ENCODE assay signal across 18 mouse cellular contexts in genomic region chr8:24725630-24726029, GRCm38 (mm10). TPM values are rescaled to one million over a fixed set of nuclear protein-coding genes. Genes with fewer than 3 reads are reported as not detected.
A peak's percentile ranks its signal among the peaks of the same experiment; 100 is the strongest.
DNase-seq lines count a peak whose midpoint lies in the region; ATAC-seq lines count a peak whose summit lies in the region.
"Had no signal": no experiment of that assay in that cellular context is flagged by ENCODE, and none has a peak within 500 bp of the region (broad histone marks: within the 10 kb centered on the region; RNA-seq: fewer than 3 reads in every experiment).

Gene Adam3, minus strand, starts transcription at chr8:24725852.

- no peaks in the 10 kb centered on the region for H3K27me3 ChIP-seq in limb, embryonic 13.5 days
- H3K27me3 ChIP-seq in limb, embryonic 10.5 days (ENCODE audit: low read depth, poor library complexity, severe bottlenecking) = no peaks in the 10 kb centered on the region
- H3K27me3 ChIP-seq in kidney, embryonic 16.5 days (ENCODE audit: insufficient read depth, low read length) = no peaks in the 10 kb centered on the region

- H3K36me3 ChIP-seq in limb, embryonic 13.5 days = no peaks in the 10 kb centered on the region
- H3K36me3 ChIP-seq in limb, embryonic 10.5 days = no peaks in the 10 kb centered on the region
- no peaks in the 10 kb centered on the region for H3K36me3 ChIP-seq in kidney, embryonic 16.5 days (ENCODE audit: insufficient read depth, low read length)
- H3K36me3 ChIP-seq: G1E; hindbrain, embryonic 10.5 days had no signal

- peaks cover 8% of the 10 kb centered on the region for H3K4me1 ChIP-seq in limb, embryonic 13.5 days
- peaks cover 11% of the 10 kb centered on the region; the same call in 1 of the 2 replicates for H3K4me1 ChIP-seq in limb, embryonic 10.5 days
- H3K4me1 ChIP-seq in kidney, embryonic 16.5 days (ENCODE audit: insufficient read depth, low read length) = peaks cover 5% of the 10 kb centered on the region; the same call in 1 of the 2 replicates

- no peak within 1 kb of the TSS for H3K27ac ChIP-seq in limb, embryonic 13.5 days
- no peak within 1 kb of the TSS for H3K27ac ChIP-seq in limb, embryonic 10.5 days
- H3K27ac ChIP-seq in kidney, embryonic 16.5 days (ENCODE audit: low read length) = no peak within 1 kb of the TSS
- H3K27ac ChIP-seq: hindbrain, embryonic 10.5 days; layer of hippocampus, adult 2 months; macrophage; stomach, postnatal 0 days had no signal

- DNase-seq in cerebellum, adult 18-20 months = no peak
- DNase-seq in limb, embryonic 10.5 days (ENCODE audit: low spot score) = no peak
- peak; percentile 11 to 34 for DNase-seq in lung, postnatal 4 days
- no peak for DNase-seq in frontal cortex, postnatal 14 days (ENCODE audit: low spot score in 2 of 2)
- DNase-seq: gastrocnemius, postnatal 36 days; kidney, adult 11 months had no signal

- H3K9ac ChIP-seq in limb, embryonic 13.5 days = no peak within 1 kb of the TSS
- H3K9ac ChIP-seq in kidney, embryonic 16.5 days (replicated peaks; ENCODE audit: low read length) = no peak within 1 kb of the TSS

- 46% methylated on average over 11 of the region's 11 CpGs for whole genome bisulfite sequencing in limb, embryonic 13.5 days
- WGBS in limb, embryonic 10.5 days = 62% methylated on average over 11 of the region's 11 CpGs
- WGBS in kidney, embryonic 16.5 days = 53% methylated on average over 11 of the region's 11 CpGs

- ATAC-seq in cerebellum, adult (ENCODE audit: insufficient number of reproducible peaks, low FRiP score, low TSS enrichment) = 0 out of 2 replicates have a peak, but pooled peaks have one; percentile 26
- ATAC-seq in limb, embryonic 13.5 days (ENCODE audit: low FRiP score, low read depth) = no peak
- peak; percentile 99 for ATAC-seq in granulocyte monocyte progenitor cell, adult 5-6 weeks (replicated peaks; ENCODE audit: poor library complexity, severe bottlenecking)
- ATAC-seq in kidney, embryonic 16.5 days (ENCODE audit: low FRiP score, low TSS enrichment) = no peak
- ATAC-seq: forebrain, embryonic 14.5 days had no signal

- peak within 1 kb of the TSS; percentile 25; the same call in 1 of the 2 replicates for H3K4me2 ChIP-seq in limb, embryonic 13.5 days (replicated peaks)
- H3K4me2 ChIP-seq in kidney, embryonic 16.5 days (replicated peaks; ENCODE audit: low read depth, low read length) = no peak within 1 kb of the TSS

- H3K4me3 ChIP-seq in limb, embryonic 13.5 days = no peak within 1 kb of the TSS
- no peak within 1 kb of the TSS for H3K4me3 ChIP-seq in limb, embryonic 10.5 days
- no peak within 1 kb of the TSS for H3K4me3 ChIP-seq in kidney, embryonic 16.5 days (ENCODE audit: low read length)
- H3K4me3 ChIP-seq: hindbrain, embryonic 10.5 days; layer of hippocampus, adult 2 months had no signal

- no peaks in the 10 kb centered on the region for H3K9me3 ChIP-seq in limb, embryonic 13.5 days
- H3K9me3 ChIP-seq in limb, embryonic 10.5 days (replicated peaks) = no peaks in the 10 kb centered on the region
- no peaks in the 10 kb centered on the region for H3K9me3 ChIP-seq in kidney, embryonic 16.5 days (ENCODE audit: low read length)
- H3K9me3 ChIP-seq: G1E; hindbrain, embryonic 10.5 days had no signal

RNA-seq across cellular contexts. Expression of gene Adam3, which starts in this region (rescaled TPM):
- polyA plus RNA-seq in limb, embryonic 13.5 days (2015; fragmentation: Nextera tagmentation; extraction: Ambion mirVana) = 0.53 and 0.57 TPM in 2 replicates
- 0.09 TPM in 1 of 2 replicates, not detected in the other for polyA plus RNA-seq in limb, embryonic 10.5 days (2016; fragmentation: Nextera tagmentation; extraction: Ambion mirVana)
- total RNA-seq in granulocyte monocyte progenitor cell, adult 5-6 weeks (2014; fragmentation: Nextera tagmentation) = 0.19 and 6.0 TPM in 2 replicates
- total RNA-seq in granulocyte monocyte progenitor cell, adult 5-6 weeks (2017) = 15.1 and 21.7 TPM in 2 replicates
- 0.45 TPM in 1 of 2 replicates, not detected in the other for polyA plus RNA-seq in kidney, embryonic 16.5 days (2015; fragmentation: Nextera tagmentation; extraction: Ambion mirVana)
- total RNA-seq: G1E; gastrocnemius, postnatal 36 days; layer of hippocampus, adult 2 months; left cerebral cortex, postnatal 14 days had no signal
- polyA plus RNA-seq: embryonic facial prominence, embryonic 11.5 days; G1E; hindbrain, embryonic 10.5 days had no signal

Comparison
In these comparisons a context has a peak if more than half of its experiments do, and no peak if none do; other contexts are left out.
1. ATAC-seq: peak in cerebellum, adult (single experiment) and granulocyte monocyte progenitor cell, adult 5-6 weeks (single experiment); none in limb, embryonic 13.5 days (single experiment) and kidney, embryonic 16.5 days (single experiment).
2. DNase-seq: peak in lung, postnatal 4 days (2 of 2); none in cerebellum, adult 18-20 months (0 of 2), limb, embryonic 10.5 days (single experiment) and frontal cortex, postnatal 14 days (0 of 2).